Mouse (Mus musculus) neural tube, embryonic 12.5 days (tissue): ENCODE data around the gene Glcci1. TPM values are rescaled to one million over a fixed set of nuclear protein-coding genes. Genes with fewer than 3 reads are reported as not detected.
"Not testable (repeated sequence)": the region's sequence is repeated elsewhere in the genome, so short reads cannot be mapped to it uniquely, and the experiment has no call there.

Experiments used
- ATAC-seq: fragments of 200-750 bp; cut with Nextera tagmentation; 2 replicates; pipeline ENCODE4 v1.8.0; 2017; ENCODE audit warnings: low read depth, mild to moderate bottlenecking, moderate TSS enrichment, moderate library complexity; ENCODE audit not compliant: low FRiP score
- H3K27ac ChIP-seq: fragments of 300-500 bp; sonication (generic); 2 replicates; pipeline ENCODE4 v1.5.1; 2016
- H3K27me3 ChIP-seq: fragments of 300-500 bp; sonication (generic); replicated peaks from 2 replicates; pipeline ENCODE4 v1.6.1; 2016; ENCODE audit warnings: mild to moderate bottlenecking
- H3K36me3 ChIP-seq: fragments of 300-500 bp; sonication (generic); 2 replicates; pipeline ENCODE4 v1.6.1; 2016; ENCODE audit warnings: mild to moderate bottlenecking
- H3K4me1 ChIP-seq: fragments of 300-500 bp; sonication (generic); 2 replicates; pipeline ENCODE4 v1.6.1; 2016
- H3K4me2 ChIP-seq: fragments of 300-500 bp; sonication (generic); replicated peaks from 2 replicates; pipeline ENCODE4 v1.6.1; 2016; ENCODE audit warnings: mild to moderate bottlenecking
- H3K4me3 ChIP-seq: fragments of 300-500 bp; sonication (generic); 2 replicates; pipeline ENCODE4 v1.5.1; 2016
- H3K9ac ChIP-seq: fragments of 300-500 bp; sonication (generic); 2 replicates; pipeline ENCODE4 v1.6.1; 2016; ENCODE audit warnings: mild to moderate bottlenecking
- H3K9me3 ChIP-seq: fragments of 300-500 bp; sonication (generic); 2 replicates; pipeline ENCODE4 v1.6.1; 2016; ENCODE audit warnings: mild to moderate bottlenecking
- WGBS: fragments of 180-500 bp; shearing (Covaris S2); methylation state at CpG from one replicate; pipeline ENCODE4 v1.1.7; 2016; 5-methylcytosine and 5-hydroxymethylcytosine counted together
- polyA plus RNA-seq: library from polyadenylated mRNA; unstranded; fragments of >200 nt; fragmentation: Nextera tagmentation; extraction: Ambion mirVana; gene quantifications from 2 replicates; pipeline ENCODE4 v1.2.1, GENCODE M21; 2016

Glcci1 gene
- polyA plus RNA-seq, 1 experiment from 2014 or later = 28.1 TPM

GRCm38 (mm10) chr6:8524717-8525116, 15.3 kb downstream of the Glcci1 start:
- Histone ChIP-seq H3K27ac (no peak overlapping the region), H3K9me3 (no peaks in the 10 kb centered on the region), H3K4me3 (no peak overlapping the region), H3K36me3 (no peaks in the 10 kb centered on the region), H3K4me2 (no peak overlapping the region), H3K9ac (no peak overlapping the region), H3K4me1 (no peaks in the 10 kb centered on the region), H3K27me3 (no peaks in the 10 kb centered on the region)
- 94% methylated on average over 5 of the region's 5 CpGs for WGBS
- no peak for ATAC-seq

- Histone ChIP-seq H3K9ac (no peak overlapping the region), H3K4me1 (no peaks in the 10 kb centered on the region), H3K27ac (no peak overlapping the region), H3K36me3 (no peaks in the 10 kb centered on the region), H3K9me3 (no peaks in the 10 kb centered on the region), H3K27me3 (no peaks in the 10 kb centered on the region), H3K4me2 (no peak overlapping the region), H3K4me3 (no peak overlapping the region)
- no peak for ATAC-seq
- WGBS = 88% methylated on average over 4 of the region's 4 CpGs
Observed at GRCm38 (mm10) chr6:8531104-8531894, 21.9 kb downstream of the Glcci1 start.

- 85% methylated on average over 2 of the region's 2 CpGs for WGBS
- Histone ChIP-seq H3K27me3 (no peaks in the 10 kb centered on the region), H3K4me2 (no peak overlapping the region), H3K9ac (no peak overlapping the region), H3K4me1 (no peaks in the 10 kb centered on the region), H3K36me3 (no peaks in the 10 kb centered on the region), H3K4me3 (no peak overlapping the region), H3K27ac (no peak overlapping the region), H3K9me3 (no peaks in the 10 kb centered on the region)
- no peak for ATAC-seq
Observed at GRCm38 (mm10) chr6:8536944-8537343, 27.5 kb downstream of the Glcci1 start.

GRCm38 (mm10) chr6:8541531-8541930, 32.1 kb downstream of the Glcci1 start:
- H3K4me2 ChIP-seq, H3K9ac ChIP-seq, H3K4me1 ChIP-seq, H3K4me3 ChIP-seq, H3K9me3 ChIP-seq, H3K27me3 ChIP-seq, ATAC-seq, H3K27ac ChIP-seq, H3K36me3 ChIP-seq: not testable (repeated sequence)
- 78% methylated on average over 4 of the region's 4 CpGs for WGBS

GRCm38 (mm10) chr6:8544822-8545221, 35.4 kb downstream of the Glcci1 start:
- WGBS = 95% methylated on average over 5 of the region's 5 CpGs
- Histone ChIP-seq H3K4me3 (no peak overlapping the region), H3K9me3 (no peaks in the 10 kb centered on the region), H3K27ac (no peak overlapping the region), H3K27me3 (no peaks in the 10 kb centered on the region), H3K36me3 (peaks cover 7% of the 10 kb centered on the region; the same call in 1 of the 2 replicates), H3K4me1 (no peaks in the 10 kb centered on the region), H3K4me2 (no peak overlapping the region), H3K9ac (no peak overlapping the region)
- ATAC-seq = no peak

GRCm38 (mm10) chr6:8545780-8546179, 36.4 kb downstream of the Glcci1 start:
- no peak overlapping the region for H3K4me3 ChIP-seq
- no peak for ATAC-seq
- H3K9ac ChIP-seq = no peak overlapping the region
- H3K4me2 ChIP-seq = no peak overlapping the region
- no peaks in the 10 kb centered on the region for H3K9me3 ChIP-seq
- H3K4me1 ChIP-seq = no peaks in the 10 kb centered on the region
- no peaks in the 10 kb centered on the region for H3K27me3 ChIP-seq
- no peak overlapping the region for H3K27ac ChIP-seq
- peaks cover 7% of the 10 kb centered on the region; the same call in 1 of the 2 replicates for H3K36me3 ChIP-seq
- WGBS = 95% methylated on average over 7 of the region's 7 CpGs

GRCm38 (mm10) chr6:8551155-8551554, 41.8 kb downstream of the Glcci1 start:
- Histone ChIP-seq H3K4me1 (no peaks in the 10 kb centered on the region), H3K27ac (no peak overlapping the region), H3K4me3 (no peak overlapping the region), H3K9ac (no peak overlapping the region), H3K4me2 (no peak overlapping the region), H3K27me3 (no peaks in the 10 kb centered on the region), H3K9me3 (no peaks in the 10 kb centered on the region), H3K36me3 (peaks cover 6% of the 10 kb centered on the region; the same call in 1 of the 2 replicates)
- ATAC-seq = no peak
- WGBS = 92% methylated on average over 2 of the region's 2 CpGs

- WGBS = 89% methylated on average over 5 of the region's 5 CpGs
- H3K4me2 ChIP-seq = no peak overlapping the region
Observed at GRCm38 (mm10) chr6:8556849-8557571, 47.6 kb downstream of the Glcci1 start.

GRCm38 (mm10) chr6:8560682-8561081, 51.3 kb downstream of the Glcci1 start:
- Histone ChIP-seq H3K9me3 (no peaks in the 10 kb centered on the region), H3K4me2 (no peak overlapping the region), H3K27me3 (no peaks in the 10 kb centered on the region), H3K27ac (no peak overlapping the region), H3K36me3 (peaks cover 11% of the 10 kb centered on the region; the same call in 1 of the 2 replicates), H3K4me3 (no peak overlapping the region), H3K9ac (no peak overlapping the region), H3K4me1 (no peaks in the 10 kb centered on the region)
- no peak for ATAC-seq
- WGBS = 90% methylated on average over 2 of the region's 2 CpGs

More at GRCm38 (mm10) chr6:8556849-8557571, 47.6 kb downstream of the Glcci1 start:
- Histone ChIP-seq H3K27ac (no peak overlapping the region), H3K9ac (no peak overlapping the region), H3K4me1 (no peaks in the 10 kb centered on the region), H3K36me3 (peaks cover 11% of the 10 kb centered on the region; the same call in 1 of the 2 replicates), H3K27me3 (no peaks in the 10 kb centered on the region), H3K4me3 (no peak overlapping the region), H3K9me3 (no peaks in the 10 kb centered on the region)
- no peak for ATAC-seq

GRCm38 (mm10) chr6:8582377-8582776, 73.0 kb downstream of the Glcci1 start:
- 94% methylated on average over 9 of the region's 9 CpGs for WGBS
- Histone ChIP-seq H3K9ac (no peak overlapping the region), H3K27me3 (no peaks in the 10 kb centered on the region)

GRCm38 (mm10) chr6:8583892-8584291, 74.5 kb downstream of the Glcci1 start:
- Histone ChIP-seq H3K9ac (no peak overlapping the region), H3K4me2 (no peak overlapping the region), H3K4me3 (no peak overlapping the region), H3K27ac (no peak overlapping the region), H3K4me1 (no peaks in the 10 kb centered on the region), H3K36me3 (peaks cover 10% of the 10 kb centered on the region; the same call in 1 of the 2 replicates), H3K27me3 (no peaks in the 10 kb centered on the region), H3K9me3 (no peaks in the 10 kb centered on the region)
- 92% methylated on average over 3 of the region's 3 CpGs for WGBS
- no peak for ATAC-seq

More at GRCm38 (mm10) chr6:8582377-8582776, 73.0 kb downstream of the Glcci1 start:
- no peak overlapping the region for H3K4me3 ChIP-seq
- H3K4me1 ChIP-seq = no peaks in the 10 kb centered on the region
- no peaks in the 10 kb centered on the region for H3K9me3 ChIP-seq
- peaks cover 10% of the 10 kb centered on the region; the same call in 1 of the 2 replicates for H3K36me3 ChIP-seq
- no peak overlapping the region for H3K4me2 ChIP-seq
- no peak overlapping the region for H3K27ac ChIP-seq
- no peak for ATAC-seq

- no peak overlapping the region for H3K4me3 ChIP-seq
- WGBS = 94% methylated on average over 9 of the region's 9 CpGs
- no peaks in the 10 kb centered on the region for H3K36me3 ChIP-seq
- no peaks in the 10 kb centered on the region for H3K9me3 ChIP-seq
- H3K27me3 ChIP-seq = no peaks in the 10 kb centered on the region
- H3K4me2 ChIP-seq = no peak overlapping the region
- ATAC-seq = no peak
- H3K4me1 ChIP-seq = no peaks in the 10 kb centered on the region
- no peak overlapping the region for H3K27ac ChIP-seq
- no peak overlapping the region for H3K9ac ChIP-seq
Observed at GRCm38 (mm10) chr6:8591665-8592064, 82.3 kb downstream of the Glcci1 start.
